Mouse (Mus musculus) erythroblast, embryonic 14.5 days (primary cell): ENCODE data around the gene Mettl16. TPM values are rescaled to one million over a fixed set of nuclear protein-coding genes. Genes with fewer than 3 reads are reported as not detected.

Experiments used
- H3K27me3 ChIP-seq: 2 replicates; pipeline ENCODE4 v1.6.1; 2012; ENCODE audit warnings: inconsistent platforms; ENCODE audit not compliant: control insufficient read depth
- H3K36me3 ChIP-seq: 2 replicates; pipeline ENCODE4 v1.6.1; 2012; ENCODE audit warnings: mild to moderate bottlenecking, inconsistent platforms; ENCODE audit not compliant: control insufficient read depth
- H3K4me1 ChIP-seq: 2 replicates; pipeline ENCODE4 v1.6.1; 2012; ENCODE audit warnings: inconsistent platforms; ENCODE audit not compliant: control insufficient read depth
- H3K4me3 ChIP-seq: replicated peaks from 2 replicates; pipeline ENCODE3; 2012; ENCODE audit warnings: moderate library complexity, mild to moderate bottlenecking, inconsistent platforms
- H3K9me3 ChIP-seq: 2 replicates; pipeline ENCODE4 v1.6.1; 2012; ENCODE audit warnings: low read length, inconsistent platforms, mixed read lengths; ENCODE audit not compliant: control insufficient read depth
- GATA1 ChIP-seq: IDR thresholded peaks from 2 replicates; pipeline ENCODE4 v1.6.1; 2012; ENCODE audit warnings: low read length, inconsistent platforms, mixed read lengths
- TAL1 ChIP-seq: IDR thresholded peaks from 3 replicates; pipeline ENCODE4 v1.6.1; 2012; ENCODE audit warnings: low read length, inconsistent platforms, mixed read lengths
- polyA plus RNA-seq: library from polyadenylated mRNA; stranded (reverse); fragments of >175 nt; gene quantifications from 2 replicates; pipeline ENCODE4 v1.2.3, GENCODE M21; 2012

The Mettl16 gene
- 0.70 and 1.2 TPM in 2 replicates for polyA plus RNA-seq

DNA sequence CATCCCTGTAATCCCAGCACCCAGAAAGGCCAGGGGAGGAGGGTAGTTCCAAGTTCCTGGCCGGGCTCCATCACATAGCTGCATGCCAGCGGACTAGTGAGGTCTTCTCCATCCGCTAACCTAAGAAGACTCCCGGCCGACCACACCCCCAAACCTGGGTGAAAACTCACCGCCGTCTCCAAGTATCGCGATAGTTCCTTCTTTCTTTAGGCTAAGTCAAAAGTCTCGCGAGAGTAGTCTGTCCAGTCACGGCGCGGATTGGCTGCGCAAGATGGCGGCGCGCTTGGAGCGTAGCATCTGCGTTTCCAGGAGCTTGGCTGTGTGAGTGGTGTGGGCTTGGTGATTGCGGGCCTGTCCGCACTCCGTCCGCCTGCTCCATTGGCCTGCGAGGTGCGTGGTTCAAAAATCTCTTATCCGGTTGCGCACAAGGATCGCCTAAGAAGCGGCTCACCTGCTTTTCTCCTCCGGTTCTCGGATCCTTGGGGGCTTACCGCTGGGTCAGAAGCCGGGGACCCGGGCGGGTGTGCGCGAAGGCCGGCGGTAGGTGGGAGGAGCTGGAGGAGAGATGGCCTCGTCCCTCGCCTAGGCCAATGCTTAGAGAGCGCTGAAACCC, at the start of gene Mettl16:
TSS of gene Mettl16 (plus strand) at position 236 of the 613 bp plus-strand sequence.
- Histone ChIP-seq H3K4me3 (peak within 1 kb of the TSS; percentile 81), H3K27me3 (no peaks in the 10 kb centered on the region), H3K4me1 (peaks cover 26% of the 10 kb centered on the region), H3K9me3 (no peaks in the 10 kb centered on the region), H3K36me3 (peaks cover 22% of the 10 kb centered on the region)
- no peak for TF ChIP-seq TAL1
- no peak for TF ChIP-seq GATA1

DNA sequence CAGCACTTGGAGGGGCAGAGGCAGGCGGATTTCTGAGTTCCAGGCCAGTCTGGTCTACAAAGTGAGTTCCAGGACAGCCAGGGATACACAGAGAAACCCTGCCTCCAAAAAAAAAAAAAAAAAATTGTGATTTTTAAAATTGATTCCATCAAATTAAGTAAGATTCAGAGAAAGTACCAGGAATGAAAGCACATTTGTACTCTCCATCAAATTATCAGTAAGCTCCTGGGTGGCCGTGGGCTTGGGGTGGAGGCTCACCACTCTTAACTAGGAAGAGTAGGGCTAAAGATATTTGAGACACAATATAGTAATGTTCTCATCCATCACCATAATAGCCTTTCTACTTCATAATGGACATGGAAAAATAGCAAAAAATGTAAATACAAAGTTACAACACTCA, 49.5 kb upstream of the Mettl16 start:
- Histone ChIP-seq H3K4me3 (peak overlapping the region; percentile 79), H3K27me3 (no peaks in the 10 kb centered on the region), H3K36me3 (peaks cover 25% of the 10 kb centered on the region), H3K4me1 (peaks cover 49% of the 10 kb centered on the region), H3K9me3 (no peaks in the 10 kb centered on the region)
- TF ChIP-seq TAL1, result no peak

GRCm38 (mm10) chr11:74721971-74722370, 48.7 kb upstream of the Mettl16 start:
- no peaks in the 10 kb centered on the region for H3K27me3 ChIP-seq
- peaks cover 19% of the 10 kb centered on the region for H3K36me3 ChIP-seq
- no peak for TF ChIP-seq TAL1
- no peak for TF ChIP-seq GATA1
- peak overlapping the region; percentile 79 for H3K4me3 ChIP-seq
- peaks cover 45% of the 10 kb centered on the region for H3K4me1 ChIP-seq
- H3K9me3 ChIP-seq, result no peaks in the 10 kb centered on the region

DNA sequence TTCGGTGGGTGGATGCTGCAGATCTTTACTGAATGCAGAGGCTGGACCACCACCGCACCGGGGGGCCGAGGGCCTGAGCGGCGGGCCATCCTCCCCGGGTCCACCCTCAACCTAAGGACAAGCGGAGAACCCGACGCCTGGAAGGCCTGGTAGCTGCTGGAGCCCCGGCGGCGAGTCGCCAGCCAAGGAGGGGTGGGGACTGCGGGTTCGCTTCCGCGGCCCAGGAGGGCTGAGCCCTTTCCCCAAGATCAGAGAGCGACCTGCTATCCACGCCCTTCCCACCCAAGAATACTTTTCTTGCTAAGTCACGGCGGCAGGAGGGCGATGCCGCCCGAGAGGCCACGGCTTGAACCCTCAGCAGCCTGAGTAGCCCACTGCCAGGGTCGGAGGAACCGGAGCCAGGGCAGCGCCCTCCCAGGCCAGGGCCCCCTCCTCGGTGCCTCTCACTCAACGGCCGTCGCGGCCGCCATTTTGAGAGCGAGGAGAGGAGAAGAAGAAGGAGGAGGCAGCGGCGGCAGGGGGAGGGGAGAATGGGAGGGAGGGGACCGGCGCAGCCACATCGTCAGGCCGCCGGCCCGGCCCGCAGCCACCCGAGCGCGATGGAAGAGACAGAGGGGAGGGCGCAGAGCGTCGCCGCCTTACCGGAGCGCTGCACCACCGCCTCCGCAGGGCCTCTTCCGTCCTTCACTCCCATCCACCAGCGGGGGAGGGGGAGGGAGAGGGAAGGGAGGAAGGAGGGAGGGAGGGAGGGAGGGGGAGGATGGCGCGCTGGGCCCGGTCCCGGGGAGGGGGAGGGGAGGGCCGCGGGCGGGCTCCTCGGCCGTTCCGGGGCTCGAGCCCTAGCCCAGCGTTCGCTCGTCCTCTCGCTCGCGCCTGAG, 47.0 kb upstream of the Mettl16 start:
- H3K4me1 ChIP-seq, result peaks cover 44% of the 10 kb centered on the region
- no peaks in the 10 kb centered on the region for H3K9me3 ChIP-seq
- H3K27me3 ChIP-seq, result peaks cover 2% of the 10 kb centered on the region; the same call in 1 of the 2 replicates
- H3K36me3 ChIP-seq, result peaks cover 18% of the 10 kb centered on the region
- H3K4me3 ChIP-seq, result peak overlapping the region; percentile 79
- TF ChIP-seq GATA1, result no peak
- no peak for TF ChIP-seq TAL1

- Histone ChIP-seq H3K36me3 (peaks cover 18% of the 10 kb centered on the region), H3K9me3 (no peaks in the 10 kb centered on the region), H3K27me3 (peaks cover 2% of the 10 kb centered on the region; the same call in 1 of the 2 replicates), H3K4me3 (peak within 1 kb of the TSS; percentile 79), H3K4me1 (peaks cover 43% of the 10 kb centered on the region)
- TF ChIP-seq TAL1 (no peak), GATA1 (no peak)
Observed at GRCm38 (mm10) chr11:74724235-74724791, 46.3 kb upstream of the Mettl16 start, which contains the start of gene Pafah1b1. TSS of gene Pafah1b1 (minus strand) at chr11:74724670.

DNA sequence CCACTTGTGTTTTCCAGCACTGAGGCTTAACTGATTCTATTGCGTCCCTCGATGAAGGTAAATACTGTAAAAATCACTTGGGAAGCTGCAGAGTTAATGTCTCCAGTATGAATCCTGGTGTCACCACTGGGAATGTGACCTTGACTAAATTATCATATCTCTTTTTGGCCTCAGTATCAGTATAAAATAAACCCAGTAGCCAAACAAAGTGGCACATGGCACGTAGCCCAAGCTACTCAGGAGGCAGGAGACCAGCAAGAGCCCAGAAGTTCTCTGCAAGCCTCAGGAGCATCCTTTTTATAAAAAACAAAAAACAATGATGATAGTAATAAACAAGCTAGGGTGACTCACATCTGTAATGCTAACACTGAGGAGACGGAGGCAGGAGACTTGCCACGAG, 45.4 kb upstream of the Mettl16 start:
- Histone ChIP-seq H3K9me3 (no peaks in the 10 kb centered on the region), H3K4me1 (peaks cover 34% of the 10 kb centered on the region), H3K36me3 (peaks cover 11% of the 10 kb centered on the region), H3K4me3 (peak overlapping the region; percentile 79), H3K27me3 (peaks cover 2% of the 10 kb centered on the region; the same call in 1 of the 2 replicates)
- TF ChIP-seq GATA1 (no peak), TAL1 (no peak)

GRCm38 (mm10) chr11:74734917-74735316, 35.7 kb upstream of the Mettl16 start:
- peaks cover 3% of the 10 kb centered on the region for H3K9me3 ChIP-seq
- H3K4me1 ChIP-seq, result no peaks in the 10 kb centered on the region
- no peaks in the 10 kb centered on the region for H3K36me3 ChIP-seq
- no peak for TF ChIP-seq TAL1
- TF ChIP-seq GATA1, result no peak
- no peak overlapping the region for H3K4me3 ChIP-seq
- peaks cover 13% of the 10 kb centered on the region for H3K27me3 ChIP-seq

DNA sequence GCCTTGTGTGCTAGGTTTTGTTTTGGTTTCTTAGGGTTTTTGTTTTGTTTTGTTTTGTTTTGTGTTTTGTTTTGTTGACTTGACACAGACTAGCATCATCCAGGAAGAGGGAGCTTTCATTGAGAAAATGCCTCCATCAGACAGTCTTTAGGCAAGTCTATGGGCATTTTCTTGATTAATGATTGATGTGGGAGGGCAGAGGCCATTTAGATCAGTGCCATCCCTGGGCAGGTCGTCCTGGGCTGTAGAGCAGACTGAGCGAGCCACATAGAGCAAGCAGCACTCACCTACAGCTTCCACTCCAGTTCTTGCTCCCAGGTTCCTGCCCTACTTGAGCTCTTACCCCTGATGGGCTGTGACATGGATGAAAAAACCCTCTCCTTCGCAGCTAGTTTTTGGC, 32.8 kb upstream of the Mettl16 start:
- no peak overlapping the region for H3K4me3 ChIP-seq
- H3K27me3 ChIP-seq, result peaks cover 11% of the 10 kb centered on the region
- H3K4me1 ChIP-seq, result no peaks in the 10 kb centered on the region
- TF ChIP-seq TAL1, result no peak
- TF ChIP-seq GATA1, result no peak
- no peaks in the 10 kb centered on the region for H3K36me3 ChIP-seq
- H3K9me3 ChIP-seq, result peaks cover 3% of the 10 kb centered on the region

DNA sequence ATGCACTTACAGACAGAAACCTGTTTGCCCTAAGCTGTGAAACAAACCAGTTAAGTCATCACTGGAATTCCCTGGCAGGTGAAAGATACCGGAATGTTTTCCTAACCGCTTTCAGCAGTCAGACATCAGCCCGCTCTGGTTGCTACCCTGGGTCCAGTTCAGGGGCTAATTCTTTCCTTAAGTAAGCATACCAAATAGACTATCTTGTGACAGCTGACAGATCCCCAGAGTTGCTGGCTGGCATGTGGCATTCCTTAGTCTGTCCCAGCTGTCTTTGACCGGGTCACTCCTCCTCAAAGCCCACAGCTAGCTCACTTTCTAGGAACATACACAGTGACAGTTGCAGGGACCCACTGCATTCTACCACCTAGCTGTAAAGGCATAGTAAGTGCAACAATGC, 22.6 kb upstream of the Mettl16 start:
- TF ChIP-seq GATA1 (no peak), TAL1 (no peak)
- no peaks in the 10 kb centered on the region for H3K4me1 ChIP-seq

More for the DNA sequence above, 22.6 kb upstream of the Mettl16 start:
- H3K36me3 ChIP-seq, result no peaks in the 10 kb centered on the region
- no peaks in the 10 kb centered on the region for H3K27me3 ChIP-seq
- no peaks in the 10 kb centered on the region for H3K9me3 ChIP-seq
- H3K4me3 ChIP-seq, result no peak overlapping the region
